Mouse (Mus musculus) intestine, embryonic 14.5 days (tissue): ENCODE measurements at regions not wholly inside any gene's neighbourhood (a gene's known extent, or its start where the extent isn't known, plus 50 kb on each side); places are given as distances from the start of the nearest gene placed in this dataset.

ENCODE experiments used
- ATAC-seq: fragments of 200-750 bp; cut with Nextera tagmentation; replicated peaks from 2 replicates; pipeline ENCODE4 v1.8.0; 2017; ENCODE audit warnings: low read depth, moderate number of reproducible peaks, moderate TSS enrichment, moderate library complexity; ENCODE audit not compliant: low FRiP score, low TSS enrichment
- DNase-seq: peaks from one replicate; pipeline ENCODE4 v3.0.0-alpha.2; 2018; ENCODE audit warnings: low spot score
- H3K27ac ChIP-seq: fragments of 300-500 bp; sonication (generic); 2 replicates; pipeline ENCODE4 v1.5.1; 2014; ENCODE audit warnings: low read depth, mild to moderate bottlenecking, control low read depth
- H3K27me3 ChIP-seq: fragments of 300-500 bp; sonication (generic); replicated peaks from 2 replicates; pipeline ENCODE4 v1.6.1; 2014; ENCODE audit warnings: low read length, control low read depth; ENCODE audit not compliant: control insufficient read depth, insufficient read depth
- H3K36me3 ChIP-seq: fragments of 300-500 bp; sonication (generic); 2 replicates; pipeline ENCODE4 v1.6.1; 2014; ENCODE audit warnings: low read length, control low read depth; ENCODE audit not compliant: control insufficient read depth, insufficient read depth
- H3K4me1 ChIP-seq: fragments of 300-500 bp; sonication (generic); replicated peaks from 2 replicates; pipeline ENCODE4 v1.6.1; 2014; ENCODE audit warnings: low read length, control low read depth, mixed read lengths; ENCODE audit not compliant: control insufficient read depth, insufficient read depth
- H3K4me2 ChIP-seq: fragments of 300-500 bp; sonication (generic); 2 replicates; pipeline ENCODE4 v1.6.1; 2014; ENCODE audit warnings: low read length
- H3K4me3 ChIP-seq: fragments of 300-500 bp; sonication (generic); 2 replicates; pipeline ENCODE4 v1.5.1; 2014; ENCODE audit warnings: low read depth, low read length, control low read depth, mixed read lengths
- H3K9ac ChIP-seq: fragments of 300-500 bp; sonication (generic); 2 replicates; pipeline ENCODE4 v1.6.1; 2014; ENCODE audit warnings: mild to moderate bottlenecking, low read length
- H3K9me3 ChIP-seq: fragments of 300-500 bp; sonication (generic); 2 replicates; pipeline ENCODE4 v1.6.1; 2016; ENCODE audit warnings: low read length, control low read depth; ENCODE audit not compliant: control insufficient read depth
- WGBS: fragments of 180-500 bp; shearing (Covaris S2); extraction: QIAGEN DNeasy Blood & Tissue Kit; methylation state at CpG from one replicate; pipeline ENCODE4 v1.1.7; 2014; 5-methylcytosine and 5-hydroxymethylcytosine counted together

GRCm38 (mm10) chr19:6610715-6611114 is 67.9 kb upstream of the Slc22a12 start:
- no peak overlapping the region for H3K4me2 ChIP-seq
- 76% methylated on average over 5 of the region's 5 CpGs for WGBS
- no peaks in the 10 kb centered on the region for H3K36me3 ChIP-seq
- no peak overlapping the region for H3K9ac ChIP-seq
- H3K4me3 ChIP-seq = no peak overlapping the region
- ATAC-seq (no peak), DNase-seq (no peak)
- 0 out of 2 replicates have a peak, but pooled peaks cover 4% of the 10 kb centered on the region for H3K9me3 ChIP-seq
- H3K4me1 ChIP-seq = no peaks in the 10 kb centered on the region
- no peak overlapping the region for H3K27ac ChIP-seq
- no peaks in the 10 kb centered on the region for H3K27me3 ChIP-seq

DNA sequence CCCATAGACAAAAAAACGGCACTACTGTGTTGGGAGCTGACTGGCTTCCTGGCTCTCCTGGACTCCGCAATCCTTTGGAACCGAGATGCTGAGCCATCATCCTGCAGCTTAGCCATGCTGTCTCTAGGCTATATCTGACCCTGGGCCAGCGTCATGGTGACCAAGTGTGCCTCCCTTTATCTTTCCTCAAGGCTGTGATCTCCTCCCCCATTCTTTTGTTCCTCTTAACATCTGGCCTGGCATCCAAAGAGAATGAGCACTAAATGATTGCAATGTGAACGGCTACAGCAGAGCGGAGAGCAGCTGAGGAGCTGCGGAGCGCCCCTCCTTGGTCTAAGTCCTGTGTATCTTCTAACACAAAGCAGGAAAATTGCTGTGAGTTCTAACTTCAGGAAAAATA is 67.2 kb upstream of the Slc22a12 start:
- H3K4me2 ChIP-seq = no peak overlapping the region
- WGBS = 66% methylated on average over 8 of the region's 8 CpGs
- no peak overlapping the region for H3K27ac ChIP-seq
- no peaks in the 10 kb centered on the region for H3K27me3 ChIP-seq
- no peak overlapping the region for H3K9ac ChIP-seq
- no peak overlapping the region for H3K4me3 ChIP-seq
- H3K4me1 ChIP-seq = no peaks in the 10 kb centered on the region
- no peak for ATAC-seq
- DNase-seq = no peak
- no peaks in the 10 kb centered on the region for H3K36me3 ChIP-seq
- H3K9me3 ChIP-seq = 0 out of 2 replicates have a peak, but pooled peaks cover 4% of the 10 kb centered on the region

GRCm38 (mm10) chr19:6607501-6607900 is 64.7 kb upstream of the Slc22a12 start:
- no peaks in the 10 kb centered on the region for H3K9me3 ChIP-seq
- H3K4me1 ChIP-seq = no peaks in the 10 kb centered on the region
- H3K36me3 ChIP-seq = no peaks in the 10 kb centered on the region
- H3K27ac ChIP-seq = no peak overlapping the region
- DNase-seq (no peak), ATAC-seq (no peak)
- H3K9ac ChIP-seq = no peak overlapping the region
- no peak overlapping the region for H3K4me3 ChIP-seq
- H3K4me2 ChIP-seq = no peak overlapping the region
- WGBS = 83% methylated on average over 2 of the region's 2 CpGs
- no peaks in the 10 kb centered on the region for H3K27me3 ChIP-seq

DNA sequence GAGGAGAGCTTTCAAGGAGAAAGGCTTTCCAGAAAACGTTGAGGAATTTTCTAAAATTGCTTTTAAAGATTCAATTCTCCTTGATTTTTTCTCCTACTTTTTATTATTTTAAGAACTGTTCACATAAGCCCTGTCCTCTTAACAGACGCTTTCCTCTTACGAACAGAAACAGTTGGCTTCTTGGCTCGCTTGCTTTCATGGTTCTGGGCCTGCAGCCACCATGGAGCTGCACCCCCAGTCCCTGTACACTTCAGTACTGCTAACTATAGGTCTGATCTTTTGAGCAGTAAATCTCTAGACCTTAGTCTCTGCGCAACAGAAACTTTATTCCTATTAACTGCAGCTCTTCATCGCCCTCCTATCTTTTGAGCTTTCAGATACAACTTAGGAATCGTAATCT is 63.8 kb upstream of the Slc22a12 start:
- DNase-seq (no peak), ATAC-seq (no peak)
- no peak overlapping the region for H3K9ac ChIP-seq
- no peaks in the 10 kb centered on the region for H3K36me3 ChIP-seq
- no peak overlapping the region for H3K4me2 ChIP-seq
- H3K4me1 ChIP-seq = no peaks in the 10 kb centered on the region
- H3K27me3 ChIP-seq = no peaks in the 10 kb centered on the region
- no peaks in the 10 kb centered on the region for H3K9me3 ChIP-seq
- no peak overlapping the region for H3K4me3 ChIP-seq
- H3K27ac ChIP-seq = no peak overlapping the region
- WGBS = 84% methylated on average over 7 of the region's 7 CpGs

DNA sequence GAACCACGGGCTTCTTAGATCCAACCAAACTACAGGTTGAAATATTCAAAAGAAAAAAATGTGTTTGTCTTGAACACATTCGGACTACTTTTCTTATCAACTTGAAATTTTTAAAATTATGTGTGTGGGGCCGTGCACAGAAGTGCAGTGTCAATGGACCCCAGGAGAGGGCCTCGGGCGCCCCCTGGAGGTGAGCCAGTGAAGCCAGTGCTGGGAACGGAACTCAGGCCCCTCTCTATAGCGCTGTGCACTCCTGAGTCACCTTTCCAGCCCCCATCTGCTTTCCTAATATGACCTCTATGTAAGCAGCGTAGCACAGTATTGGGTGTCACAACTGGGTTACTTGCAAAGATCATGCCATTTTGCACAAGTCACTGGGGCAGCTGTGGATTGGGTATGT is 61.9 kb upstream of the Slc22a12 start:
- no peak overlapping the region for H3K4me2 ChIP-seq
- DNase-seq = no peak
- H3K9ac ChIP-seq = no peak overlapping the region
- H3K27ac ChIP-seq = no peak overlapping the region
- no peak for ATAC-seq
- WGBS = 66% methylated on average over 8 of the region's 8 CpGs
- H3K4me1 ChIP-seq = no peaks in the 10 kb centered on the region
- H3K27me3 ChIP-seq = no peaks in the 10 kb centered on the region
- H3K36me3 ChIP-seq = no peaks in the 10 kb centered on the region
- no peaks in the 10 kb centered on the region for H3K9me3 ChIP-seq
- H3K4me3 ChIP-seq = no peak overlapping the region

- no peak for ATAC-seq
- Histone ChIP-seq H3K36me3 (no peaks in the 10 kb centered on the region), H3K27ac (no peak overlapping the region), H3K4me1 (no peaks in the 10 kb centered on the region), H3K27me3 (no peaks in the 10 kb centered on the region), H3K4me2 (no peak overlapping the region), H3K9ac (no peak overlapping the region), H3K4me3 (no peak overlapping the region), H3K9me3 (no peaks in the 10 kb centered on the region)
- 29% methylated on average over 12 of the region's 12 CpGs for WGBS
- DNase-seq = no peak
Measured at GRCm38 (mm10) chr19:6600873-6601530, 58.2 kb upstream of the Slc22a12 start.

- Histone ChIP-seq H3K4me1 (no peaks in the 10 kb centered on the region), H3K4me2 (no peak overlapping the region), H3K9me3 (no peaks in the 10 kb centered on the region), H3K4me3 (no peak overlapping the region), H3K9ac (no peak overlapping the region), H3K27me3 (no peaks in the 10 kb centered on the region), H3K36me3 (no peaks in the 10 kb centered on the region), H3K27ac (no peak overlapping the region)
- DNase-seq = no peak
- ATAC-seq = no peak
- 73% methylated on average over 3 of the region's 3 CpGs for WGBS
Measured at GRCm38 (mm10) chr19:6599281-6599680, 56.4 kb upstream of the Slc22a12 start.

DNA sequence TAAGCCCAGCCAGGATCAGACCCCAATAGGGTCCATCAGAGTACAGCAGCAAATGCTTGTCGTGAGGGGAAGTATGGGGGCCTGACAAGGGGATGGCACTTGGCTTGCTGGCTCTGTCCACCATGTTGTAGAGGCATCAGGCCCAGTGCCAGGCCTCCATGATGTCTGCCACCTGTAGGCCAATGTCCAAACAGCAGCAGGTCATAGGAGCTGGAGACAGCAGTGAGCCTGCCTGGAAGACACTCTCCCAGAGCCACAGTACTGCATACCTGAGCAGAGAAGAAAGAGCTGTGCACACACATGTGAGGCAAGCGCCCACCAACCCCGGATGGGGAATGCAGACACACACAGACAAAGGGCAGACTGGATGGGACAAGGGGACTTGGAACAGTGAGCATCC is 55.4 kb upstream of the Slc22a12 start:
- H3K9ac ChIP-seq = no peak overlapping the region
- no peak overlapping the region for H3K27ac ChIP-seq
- no peaks in the 10 kb centered on the region for H3K36me3 ChIP-seq
- ATAC-seq (no peak), DNase-seq (no peak)
- H3K27me3 ChIP-seq = no peaks in the 10 kb centered on the region
- H3K4me1 ChIP-seq = no peaks in the 10 kb centered on the region
- H3K4me2 ChIP-seq = no peak overlapping the region
- no peaks in the 10 kb centered on the region for H3K9me3 ChIP-seq
- H3K4me3 ChIP-seq = no peak overlapping the region
- 83% methylated on average over 3 of the region's 3 CpGs for WGBS

DNA sequence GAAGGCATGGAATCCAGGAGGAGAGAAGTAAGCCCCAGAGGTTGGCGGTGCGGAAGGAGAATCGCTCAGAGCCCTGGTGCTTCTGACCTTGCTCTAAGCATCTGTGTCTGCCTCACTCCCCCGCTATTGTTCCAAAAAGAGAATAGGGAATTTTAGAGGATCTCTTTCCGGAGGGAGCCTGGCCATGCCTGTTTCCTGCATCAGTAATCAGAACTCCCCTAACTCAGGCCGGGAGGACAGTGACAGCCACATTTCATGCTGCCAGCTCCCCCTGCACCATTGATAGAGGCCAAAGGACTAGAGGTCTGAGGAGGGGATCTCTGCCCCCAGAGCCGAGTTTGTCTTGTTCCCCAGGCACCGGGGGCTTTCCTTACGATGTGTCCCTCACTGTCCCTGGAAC is 53.0 kb upstream of the Slc22a12 start:
- Histone ChIP-seq H3K27ac (no peak overlapping the region), H3K9me3 (no peaks in the 10 kb centered on the region), H3K4me1 (no peaks in the 10 kb centered on the region), H3K4me2 (no peak overlapping the region), H3K4me3 (no peak overlapping the region), H3K9ac (no peak overlapping the region), H3K36me3 (no peaks in the 10 kb centered on the region), H3K27me3 (no peaks in the 10 kb centered on the region)
- ATAC-seq (no peak), DNase-seq (no peak)
- 66% methylated on average over 9 of the region's 9 CpGs for WGBS
